Mouse (Mus musculus): Measurements from ENCODE around the gene Ppp2r5c.

DNA sequence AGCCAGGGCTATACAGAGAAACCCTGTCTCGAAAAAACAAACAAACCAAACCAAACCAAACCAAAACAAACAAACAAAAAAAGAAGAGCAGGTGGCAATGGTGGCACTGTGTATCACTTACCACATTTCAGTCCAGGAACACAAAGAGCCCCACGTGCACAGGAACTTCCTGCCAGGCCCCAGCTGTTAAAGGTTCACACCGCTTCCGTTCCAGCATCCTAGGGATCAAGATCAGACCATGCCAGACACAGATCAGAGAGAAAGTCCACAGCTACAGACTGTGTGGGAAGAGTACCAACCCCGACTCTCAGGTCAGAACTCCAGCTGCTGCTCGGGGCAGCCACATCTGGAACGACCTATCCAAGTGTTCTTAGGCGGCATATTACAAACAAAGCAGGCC, 16.8 kb downstream of the Ppp2r5c start:
- no peak for TF ChIP-seq CTCF (IDR thresholded peaks at IDR 0.05)
- TF ChIP-seq EP300 (IDR thresholded peaks at IDR 0.05) = no peak
